Mouse (Mus musculus): ENCODE results near the gene N4bp2l1.

DNA sequence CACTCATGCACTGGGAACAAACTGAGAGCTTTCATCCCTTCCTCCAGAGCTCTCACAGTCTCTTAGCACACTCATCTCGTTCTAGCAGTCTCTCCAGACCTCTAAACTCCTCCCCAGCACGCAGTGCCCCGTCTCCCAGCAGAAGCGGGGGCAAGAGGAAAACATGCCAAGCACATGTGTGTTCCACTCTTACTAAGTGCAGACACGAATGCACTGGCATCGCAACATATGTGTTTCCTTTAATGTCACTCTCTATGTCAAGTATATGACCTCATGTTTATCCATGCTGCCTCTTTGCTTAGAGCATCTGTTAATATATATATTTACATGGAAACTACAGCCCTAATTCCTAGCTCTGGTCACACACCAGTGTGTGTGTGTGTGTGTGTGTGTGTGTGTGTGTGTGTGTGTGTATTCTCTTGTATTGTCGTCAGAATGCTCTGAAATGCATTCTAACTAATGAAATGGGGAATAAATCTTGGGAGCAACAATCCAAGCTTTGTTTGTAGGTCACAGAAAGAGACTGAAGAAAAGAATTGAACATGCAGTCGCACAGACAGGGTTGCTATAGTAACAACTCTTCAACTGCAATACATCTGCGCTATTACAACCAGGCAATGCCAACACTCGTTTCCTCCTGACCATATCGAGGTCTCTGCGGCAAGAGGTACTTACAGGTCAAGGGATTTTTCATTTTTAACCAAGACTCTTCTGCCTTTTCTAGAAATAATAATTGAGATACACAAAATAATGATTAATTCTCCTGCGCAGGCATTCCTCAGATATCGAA, 4.6 kb upstream of the N4bp2l1 start:
- TF ChIP-seq EP300 (optimal IDR thresholded peaks at IDR 0.05) (no peak), CTCF (IDR thresholded peaks at IDR 0.05; ENCODE audit: low read depth) (no peak)
